Mouse (Mus musculus) spleen, postnatal 14 days (tissue): Measurements from ENCODE around the gene Xirp2.
"Not testable (repeated sequence)": the region's sequence is repeated elsewhere in the genome, so short reads cannot be mapped to it uniquely, and the experiment has no call there.

Source experiments
- DNase-seq, 2 experiments: peaks; one replicate each; pipeline ENCODE4 v3.0.0; 2021 to 2022; ENCODE audit warnings: low spot score in 2 of 2

The Xirp2 gene

GRCm38 (mm10) chr2:67445780-67446179 lies at the start of gene Xirp2:
Gene Xirp2 (plus strand): TSS chr2:67446002.
- no peak for DNase-seq

GRCm38 (mm10) chr2:67413425-67413824 lies 32.4 kb upstream of the Xirp2 start, which contains the start of gene Gm21830:
Gene Gm21830 (plus strand): TSS chr2:67413725.
- DNase-seq: not testable (repeated sequence)

GRCm38 (mm10) chr2:67420853-67421252 lies 24.9 kb upstream of the Xirp2 start:
- no peak for DNase-seq

- no peak for DNase-seq
Measured at GRCm38 (mm10) chr2:67422799-67423198, 23.0 kb upstream of the Xirp2 start.

- no peak for DNase-seq
Measured at GRCm38 (mm10) chr2:67433081-67433480, 12.7 kb upstream of the Xirp2 start, which contains the start of gene Gm26727. Gene Gm26727 (minus strand): TSS chr2:67433181.

GRCm38 (mm10) chr2:67438309-67438708 lies 7.5 kb upstream of the Xirp2 start:
- DNase-seq: no peak

- no peak for DNase-seq
Measured at GRCm38 (mm10) chr2:67446772-67447171, 970 bp downstream of the Xirp2 start.

GRCm38 (mm10) chr2:67447206-67447605 lies 1.4 kb downstream of the Xirp2 start:
- no peak for DNase-seq

GRCm38 (mm10) chr2:67460857-67461256 lies 15.1 kb downstream of the Xirp2 start:
- DNase-seq: no peak

- no peak for DNase-seq
Measured at GRCm38 (mm10) chr2:67467036-67467435, 21.2 kb downstream of the Xirp2 start.

- not testable (repeated sequence) for DNase-seq
Measured at GRCm38 (mm10) chr2:67470030-67470429, 24.2 kb downstream of the Xirp2 start.

GRCm38 (mm10) chr2:67477753-67478152 lies 32.0 kb downstream of the Xirp2 start:
- DNase-seq: no peak

- DNase-seq: no peak
Measured at GRCm38 (mm10) chr2:67481051-67481450, 35.2 kb downstream of the Xirp2 start.

- DNase-seq: no peak
Measured at GRCm38 (mm10) chr2:67486721-67487120, 40.9 kb downstream of the Xirp2 start.

- no peak for DNase-seq
Measured at GRCm38 (mm10) chr2:67487162-67487561, 41.4 kb downstream of the Xirp2 start.

- DNase-seq: no peak
Measured at GRCm38 (mm10) chr2:67488465-67489127, 42.8 kb downstream of the Xirp2 start.

- DNase-seq: no peak
Measured at GRCm38 (mm10) chr2:67489128-67489492, 43.3 kb downstream of the Xirp2 start.

GRCm38 (mm10) chr2:67505457-67505856 lies 59.7 kb downstream of the Xirp2 start:
- DNase-seq: no peak

- no peak for DNase-seq
Measured at GRCm38 (mm10) chr2:67516405-67516804, 70.6 kb downstream of the Xirp2 start.

- no peak for DNase-seq
Measured at GRCm38 (mm10) chr2:67535347-67535746, 89.5 kb downstream of the Xirp2 start.

GRCm38 (mm10) chr2:67539426-67539825 lies 93.6 kb downstream of the Xirp2 start:
- DNase-seq: no peak

GRCm38 (mm10) chr2:67541957-67542696 lies 96.3 kb downstream of the Xirp2 start:
- DNase-seq: no peak

- DNase-seq: no peak
Measured at GRCm38 (mm10) chr2:67544426-67544825, 98.6 kb downstream of the Xirp2 start.
